Mouse (Mus musculus) c-Kit-positive CD71-negative TER-119-negative erythroid progenitor cells, embryonic 14.5 days (primary cell): ENCODE results near the gene Dgki.

Source experiments
- DNase-seq: peaks from one replicate; pipeline ENCODE4 v3.0.0-alpha.2; 2013; ENCODE audit warnings: low read depth

Dgki gene

GRCm38 (mm10) chr6:36808306-36809058, 491.5 kb downstream of the Dgki start:
- no peak for DNase-seq

DNA sequence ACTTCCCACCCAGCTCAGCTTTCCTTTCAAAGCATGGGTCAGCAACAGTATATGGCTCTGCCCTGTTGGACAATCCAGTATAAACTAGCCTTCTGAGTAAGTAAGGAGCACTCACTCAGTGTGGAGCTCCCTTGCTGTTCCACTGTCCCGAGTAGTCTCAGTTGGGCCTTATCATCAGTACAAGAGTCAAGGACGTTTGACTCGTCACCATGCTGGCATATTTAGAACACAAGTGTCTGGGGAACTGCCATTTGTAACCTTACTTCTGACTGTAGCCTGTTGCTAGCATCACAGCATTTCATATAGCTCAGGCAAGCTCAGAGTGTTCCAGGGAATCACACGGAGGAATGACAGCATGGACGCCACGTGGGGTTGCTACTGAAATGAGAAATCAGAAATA, 493.1 kb downstream of the Dgki start:
- no peak for DNase-seq

GRCm38 (mm10) chr6:36800309-36800946, 499.6 kb downstream of the Dgki start:
- DNase-seq, result no peak

DNA sequence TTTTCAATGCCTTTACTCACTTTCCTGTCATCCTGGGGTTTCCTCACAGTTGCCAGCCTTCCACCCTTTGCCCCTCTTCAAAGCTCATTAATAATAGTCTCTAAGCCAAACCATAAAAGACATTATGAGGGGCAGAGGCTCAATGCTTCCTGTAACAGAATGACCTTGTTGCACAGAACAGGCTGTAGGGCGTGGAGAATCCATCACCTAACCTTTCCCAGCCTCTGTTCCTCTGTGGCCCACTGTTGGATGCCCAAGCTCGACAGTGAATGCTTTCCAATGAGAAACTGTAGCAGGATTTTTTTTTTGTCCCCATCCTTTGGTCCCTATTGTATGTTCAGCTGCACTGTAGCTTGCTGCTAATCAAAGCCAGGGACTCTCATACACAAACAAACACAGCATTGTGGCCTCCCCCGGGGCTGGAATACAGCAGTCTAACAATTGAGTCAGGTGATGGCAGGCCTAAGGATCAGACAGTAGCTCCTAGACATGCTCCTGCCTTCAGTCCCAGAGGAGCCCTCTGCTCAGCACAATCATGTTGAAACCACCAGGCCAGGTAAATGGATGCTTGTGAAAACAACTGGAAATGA, 502.8 kb downstream of the Dgki start:
- DNase-seq, result no peak
